Mouse (Mus musculus): ENCODE results near the gene Krt32.

The Krt32 gene

DNA sequence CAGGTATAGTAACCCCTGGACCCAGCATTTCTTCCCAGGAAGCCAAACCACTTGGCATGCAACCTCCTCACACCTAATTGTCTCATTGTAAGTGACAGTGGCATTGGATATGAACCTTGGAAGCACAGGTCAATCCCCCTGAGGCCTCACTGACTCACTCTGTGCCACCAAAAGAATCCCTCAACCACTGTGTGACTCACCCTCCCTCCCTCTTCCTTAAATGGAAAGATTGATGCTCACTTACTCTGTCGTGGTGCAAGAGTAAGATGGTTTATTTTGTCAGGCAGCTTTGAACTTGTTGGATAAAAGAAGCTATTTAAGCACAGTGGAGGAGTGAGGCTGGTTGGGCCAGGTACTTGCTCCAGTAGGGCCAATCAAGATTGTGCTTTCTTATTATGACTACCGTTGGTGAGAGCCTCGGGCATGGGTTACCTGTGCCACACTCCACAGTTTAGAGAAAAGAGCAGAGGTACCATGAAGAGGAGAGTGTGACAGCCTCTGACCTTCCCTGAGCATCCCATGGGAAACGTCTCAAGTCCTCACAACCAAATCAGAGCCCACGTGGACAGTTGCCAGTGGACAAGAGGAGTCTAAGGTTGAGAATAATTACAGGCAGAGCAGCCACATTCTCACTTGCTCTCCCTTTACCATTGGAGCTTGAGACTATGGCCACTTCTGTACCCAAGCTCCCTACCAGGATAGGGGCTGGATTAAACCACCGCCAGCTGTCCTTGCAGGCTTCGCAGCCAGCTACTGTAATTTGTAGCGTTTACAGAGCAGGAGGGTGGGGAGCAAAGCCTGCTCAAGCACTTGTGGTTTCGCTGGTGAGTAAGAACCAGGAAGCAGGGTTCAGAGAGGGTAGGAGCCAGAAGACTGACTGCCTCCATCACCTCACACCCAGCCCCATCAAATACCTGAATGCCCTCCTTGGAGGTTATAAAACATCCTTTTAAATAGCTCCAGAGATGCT, 32.1 kb downstream of the Krt32 start:
- no peak for DNase-seq (ENCODE audit: low read depth, low spot score)

DNA sequence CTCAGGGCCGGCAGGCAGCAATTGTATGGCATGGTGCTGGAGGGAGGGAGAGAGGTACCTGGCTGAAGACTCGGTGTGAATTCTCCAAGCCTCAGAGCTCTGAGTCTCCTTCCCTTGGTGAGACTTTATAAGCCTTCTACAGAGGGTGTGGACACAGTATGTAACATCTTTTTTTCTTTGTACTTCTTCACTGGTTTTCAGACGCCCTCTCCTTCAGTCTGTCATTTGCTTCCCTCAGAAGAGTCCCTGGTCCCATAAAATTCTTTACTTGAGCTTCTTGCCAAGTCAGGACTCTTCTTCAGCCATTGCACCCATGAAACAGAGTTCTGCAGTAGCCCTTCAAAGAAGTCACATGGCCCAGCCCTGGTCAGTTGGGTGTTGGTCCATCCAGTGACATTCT, 37.6 kb downstream of the Krt32 start, which contains the start of gene Krt31:
Gene Krt31 (minus strand): TSS at position 101 of the 400 bp plus-strand sequence.
- DNase-seq (ENCODE audit: low read depth, low spot score): no peak

DNA sequence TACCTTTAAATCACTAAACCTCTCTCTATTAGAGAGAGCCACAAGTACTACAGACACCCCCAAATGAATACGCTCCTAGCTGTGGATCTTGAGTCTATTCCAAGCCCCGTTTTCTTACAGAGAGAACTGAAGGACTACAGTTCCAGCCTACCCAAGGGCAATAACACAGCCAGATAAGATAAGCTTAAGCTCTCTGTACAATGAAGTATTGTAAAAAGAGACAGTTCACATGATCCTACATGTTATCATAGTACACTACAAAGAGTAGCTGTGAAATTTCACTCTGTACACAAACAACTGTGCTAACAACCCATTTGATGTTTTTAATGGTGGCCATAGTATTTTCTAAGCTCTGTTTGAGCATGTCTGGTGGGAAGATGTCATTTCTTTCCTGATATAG, 40.8 kb downstream of the Krt32 start:
- DNase-seq (ENCODE audit: low read depth, low spot score): no peak

DNA sequence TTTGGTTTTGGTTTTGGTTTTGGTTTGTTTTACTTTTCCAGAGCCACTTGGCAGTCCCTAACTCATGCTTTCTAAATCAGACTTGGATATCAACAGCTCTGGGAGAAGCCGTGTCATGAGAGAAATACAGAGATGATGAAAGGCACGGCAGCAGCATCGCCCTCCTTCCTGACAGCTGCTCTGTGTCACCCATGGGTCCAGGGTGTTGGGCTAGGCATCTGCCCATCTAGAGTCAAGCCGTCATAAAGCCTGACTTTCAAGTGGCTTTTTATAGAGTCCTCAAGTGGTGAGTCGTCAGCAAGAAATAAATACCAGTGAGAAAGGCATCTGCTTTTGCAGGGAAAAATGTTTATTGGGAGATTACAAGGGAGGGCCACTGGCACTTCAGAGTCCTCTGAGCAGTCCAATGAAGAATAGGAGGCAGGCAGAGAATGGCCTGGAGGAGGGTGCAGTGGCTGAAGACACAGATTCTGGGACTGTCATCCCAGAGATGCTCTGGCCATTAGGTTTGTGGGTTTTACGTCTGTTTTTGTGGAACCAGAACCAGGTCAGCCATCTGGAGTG, 41.6 kb downstream of the Krt32 start:
- DNase-seq (ENCODE audit: low read depth, low spot score): no peak

DNA sequence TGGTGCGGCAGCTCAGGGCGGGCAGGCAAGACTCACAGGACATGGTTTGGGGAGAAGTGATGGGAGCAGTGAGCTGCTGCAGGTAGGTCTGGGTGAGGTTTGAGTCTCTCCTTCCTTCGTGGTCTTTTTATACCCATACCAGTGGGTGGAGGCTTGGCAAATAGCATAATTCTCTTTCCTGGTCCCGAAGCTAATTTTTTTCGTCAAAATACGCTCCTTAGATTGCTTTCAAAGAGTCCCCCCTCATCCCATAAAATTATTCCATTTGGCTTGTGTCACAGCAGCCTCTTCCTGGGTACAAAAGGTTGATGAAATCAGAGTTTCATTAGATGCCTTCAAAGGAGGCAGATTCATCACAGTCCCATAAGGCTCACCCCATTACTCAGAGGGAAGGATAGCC, 46.6 kb downstream of the Krt32 start, which contains the start of gene Krt34:
Gene Krt34 (minus strand): TSS at position 101 of the 400 bp plus-strand sequence.
- no peak for DNase-seq (ENCODE audit: low read depth, low spot score)

Measured in forelimb bud, embryonic 11.5 days (tissue).